Mouse (Mus musculus) kidney, postnatal 14 days (tissue): ENCODE measurements around the gene Ppif.

Source experiments
- DNase-seq: peaks from one replicate; pipeline ENCODE4 v3.0.0; 2022; ENCODE audit warnings: mixed read lengths

The Ppif gene

DNA sequence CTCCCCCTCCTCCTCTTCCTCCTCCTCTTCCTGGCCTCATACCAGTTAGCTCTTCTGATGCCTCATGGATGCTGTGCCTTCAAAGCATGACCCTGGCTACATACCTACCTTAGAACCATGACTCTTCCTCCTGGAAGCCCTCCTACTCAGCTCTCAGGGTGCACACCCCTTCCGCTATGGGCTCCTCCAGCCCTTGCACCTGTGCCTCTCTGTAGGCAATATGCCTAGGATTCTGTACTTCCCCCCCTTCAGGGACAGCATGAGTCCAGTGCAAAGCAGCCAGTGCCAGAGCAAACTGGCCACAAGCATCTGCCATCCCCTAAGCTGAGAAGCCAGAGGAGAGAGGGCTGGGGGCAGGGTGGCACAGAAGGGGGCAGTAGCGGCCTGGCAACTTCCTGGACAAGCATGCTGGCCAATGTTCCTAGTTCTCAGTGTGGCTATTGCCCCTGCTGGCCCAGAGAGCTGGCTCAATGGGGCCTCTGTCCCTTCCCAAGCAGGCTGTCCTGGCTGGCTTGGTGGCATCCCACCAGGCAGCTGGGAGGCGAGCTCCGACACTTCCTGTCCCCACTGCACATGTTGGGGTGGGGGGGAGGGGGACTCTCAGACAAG, 46.1 kb downstream of the Ppif start:
- DNase-seq: no peak

DNA sequence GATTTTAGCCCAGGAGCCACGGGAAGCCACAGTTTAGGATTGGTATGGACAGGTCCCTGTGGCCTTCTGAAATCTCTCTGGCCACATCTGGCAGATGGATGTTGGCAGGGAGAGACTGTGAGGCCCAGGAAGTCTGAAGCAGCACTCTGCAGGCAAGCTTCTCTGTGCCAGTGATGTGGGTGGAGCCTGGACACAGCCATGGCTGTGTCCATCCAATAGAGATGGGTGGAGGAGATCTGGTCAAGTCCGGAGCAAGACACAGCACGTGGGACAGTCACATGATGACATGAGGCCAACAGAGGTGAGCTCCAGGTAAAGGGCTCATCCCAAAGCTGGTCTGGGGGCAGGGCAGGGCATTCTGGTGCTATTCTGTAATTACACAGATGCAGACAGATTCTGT, 47.3 kb downstream of the Ppif start:
- no peak for DNase-seq

DNA sequence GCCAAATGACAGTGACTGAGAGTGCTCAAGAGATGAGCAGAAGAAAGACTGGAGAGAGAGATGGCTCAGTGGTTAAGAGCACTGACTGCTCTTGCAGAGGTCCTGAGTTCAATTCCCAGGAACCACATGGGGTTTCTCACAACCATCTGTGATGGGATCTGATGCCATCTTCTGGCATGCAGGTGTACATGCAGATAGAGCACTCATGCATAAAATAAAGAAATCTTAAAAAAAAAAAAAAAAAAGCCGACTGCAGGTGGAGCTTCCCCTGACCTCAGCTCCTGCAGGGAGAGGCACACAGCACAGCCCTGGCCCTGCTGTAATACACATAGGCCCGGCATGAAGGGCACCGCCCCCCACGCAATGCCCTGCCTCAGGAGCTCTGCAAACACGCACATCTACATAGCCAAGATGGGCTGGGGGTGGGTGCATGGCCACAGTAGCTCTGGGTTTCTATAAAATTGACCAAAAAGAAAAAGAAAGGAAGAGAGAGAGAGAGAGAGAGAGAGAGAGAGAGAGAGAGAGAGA, 48.0 kb downstream of the Ppif start:
- no peak for DNase-seq

DNA sequence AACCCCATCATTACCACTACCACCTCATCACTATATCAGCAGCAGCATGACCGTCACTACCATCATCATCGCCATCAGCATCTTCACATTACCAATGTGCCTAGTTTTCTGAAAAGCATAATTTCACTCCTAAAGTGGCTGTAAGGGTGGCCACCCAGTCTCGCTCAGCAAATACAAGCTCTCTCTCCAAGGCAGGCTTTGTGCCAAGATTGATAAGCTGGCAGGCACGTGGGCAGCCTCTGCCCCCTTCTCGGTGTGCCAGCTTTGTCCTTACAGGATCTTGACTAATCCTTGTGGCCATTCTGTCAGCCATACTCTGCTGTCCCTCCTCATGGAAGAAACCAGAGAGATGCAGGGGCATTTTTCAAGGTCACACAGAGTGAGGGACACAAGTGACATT, 49.0 kb downstream of the Ppif start:
- DNase-seq: no peak

DNA sequence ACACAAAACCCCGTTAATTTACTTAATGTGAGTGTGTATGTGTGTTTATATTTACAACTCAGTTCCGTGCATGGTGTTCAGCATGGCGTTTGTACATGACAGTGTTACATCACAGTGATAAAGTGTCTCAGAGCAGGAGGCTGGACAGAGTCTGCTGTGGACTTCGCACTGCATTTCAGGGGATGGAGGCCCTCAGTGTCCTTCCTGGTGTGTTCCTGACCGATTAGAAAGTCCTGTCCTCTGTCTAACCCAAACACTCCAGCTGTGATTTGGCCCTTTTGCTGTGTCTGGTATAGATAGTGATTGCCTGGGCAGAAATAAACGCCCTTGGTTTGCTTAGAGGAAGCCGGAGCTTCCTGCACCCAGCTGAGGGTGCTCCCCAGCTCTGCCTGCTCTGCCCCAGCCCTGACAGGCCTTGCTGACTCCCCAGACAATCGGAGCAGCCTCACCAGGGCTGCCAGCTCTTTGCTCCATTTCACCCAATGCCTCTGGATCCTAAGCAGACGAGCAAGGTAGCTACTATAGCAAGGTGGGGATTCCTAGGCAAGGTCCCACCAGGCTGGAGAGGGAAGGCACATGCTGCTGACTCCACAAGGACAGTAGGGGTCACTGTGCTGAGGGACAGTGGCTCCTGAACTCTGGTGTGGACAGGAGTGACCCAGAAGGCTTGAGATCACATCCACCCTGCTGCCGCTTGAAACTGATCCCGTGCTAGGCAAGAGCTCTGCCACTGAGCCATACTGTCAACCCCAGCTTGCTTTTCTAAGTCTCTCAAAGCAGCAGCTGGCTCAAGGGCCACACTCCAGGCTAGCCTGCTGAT, 51.6 kb downstream of the Ppif start:
- DNase-seq: no peak

DNA sequence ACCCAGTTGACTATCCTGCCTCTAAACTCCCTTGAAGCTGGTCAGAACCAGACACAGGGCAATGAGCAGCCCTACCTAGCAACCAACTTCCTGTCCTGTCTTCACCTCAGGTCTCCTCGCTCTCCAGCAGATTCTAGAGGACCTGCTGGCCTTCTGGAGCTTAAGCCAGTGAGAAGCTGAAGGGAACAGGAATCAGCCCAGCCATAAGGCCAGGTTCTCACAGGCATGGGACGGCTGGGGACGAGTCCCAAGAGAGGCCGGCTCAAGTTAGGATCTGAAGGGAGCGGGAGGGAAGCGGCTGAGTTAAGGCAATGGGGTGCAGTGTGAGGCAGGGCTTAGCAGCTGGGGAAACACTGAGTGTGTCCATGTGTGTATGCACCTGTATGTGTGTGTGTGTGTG, 52.4 kb downstream of the Ppif start:
- DNase-seq: no peak

DNA sequence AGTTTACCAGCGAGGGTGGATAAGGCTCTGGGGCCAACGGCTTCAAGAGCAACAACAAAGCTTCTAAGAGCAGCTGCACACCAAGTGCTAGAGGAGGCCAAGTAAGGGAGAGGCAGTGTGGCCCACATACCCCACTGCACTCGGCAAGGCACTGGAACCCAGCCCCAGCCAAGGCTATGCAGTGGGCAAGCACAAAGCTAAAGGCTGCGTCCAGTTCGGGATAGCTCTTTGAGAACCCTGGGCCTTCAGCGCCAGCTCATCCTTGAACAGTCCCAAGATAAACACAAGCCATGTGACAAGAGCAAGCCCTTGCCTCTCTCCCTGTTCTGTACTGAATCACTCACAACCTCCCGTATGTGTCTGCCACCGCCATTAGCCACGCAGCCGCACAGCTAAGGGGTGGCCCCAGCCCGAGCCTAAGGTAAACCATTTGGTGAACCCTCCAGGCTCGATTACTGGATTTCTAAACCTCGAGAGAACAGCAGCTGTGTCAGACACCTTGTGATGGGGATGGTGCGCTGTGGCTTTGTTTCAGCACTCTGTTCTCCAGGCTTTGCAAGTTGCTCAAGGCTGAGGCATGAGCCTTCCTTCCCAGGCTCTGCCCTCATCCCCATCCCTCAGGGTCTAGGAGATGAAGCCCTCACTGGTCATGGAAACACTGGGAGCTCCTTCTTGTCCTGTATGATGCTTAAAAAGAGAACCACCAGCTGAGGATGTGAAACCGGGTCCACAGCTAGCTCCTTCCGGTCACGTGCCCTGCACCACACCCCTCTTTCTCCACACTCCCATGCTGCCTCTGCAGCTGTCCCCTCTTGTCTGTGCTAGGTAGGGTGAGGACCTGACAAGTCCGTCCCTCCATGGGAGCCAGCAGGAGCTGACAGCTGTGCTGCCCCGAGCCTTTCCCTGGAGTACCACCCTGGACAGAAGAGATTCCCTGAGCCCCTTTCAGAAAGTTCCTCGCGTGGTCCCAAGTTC, 53.3 kb downstream of the Ppif start:
- DNase-seq: no peak

DNA sequence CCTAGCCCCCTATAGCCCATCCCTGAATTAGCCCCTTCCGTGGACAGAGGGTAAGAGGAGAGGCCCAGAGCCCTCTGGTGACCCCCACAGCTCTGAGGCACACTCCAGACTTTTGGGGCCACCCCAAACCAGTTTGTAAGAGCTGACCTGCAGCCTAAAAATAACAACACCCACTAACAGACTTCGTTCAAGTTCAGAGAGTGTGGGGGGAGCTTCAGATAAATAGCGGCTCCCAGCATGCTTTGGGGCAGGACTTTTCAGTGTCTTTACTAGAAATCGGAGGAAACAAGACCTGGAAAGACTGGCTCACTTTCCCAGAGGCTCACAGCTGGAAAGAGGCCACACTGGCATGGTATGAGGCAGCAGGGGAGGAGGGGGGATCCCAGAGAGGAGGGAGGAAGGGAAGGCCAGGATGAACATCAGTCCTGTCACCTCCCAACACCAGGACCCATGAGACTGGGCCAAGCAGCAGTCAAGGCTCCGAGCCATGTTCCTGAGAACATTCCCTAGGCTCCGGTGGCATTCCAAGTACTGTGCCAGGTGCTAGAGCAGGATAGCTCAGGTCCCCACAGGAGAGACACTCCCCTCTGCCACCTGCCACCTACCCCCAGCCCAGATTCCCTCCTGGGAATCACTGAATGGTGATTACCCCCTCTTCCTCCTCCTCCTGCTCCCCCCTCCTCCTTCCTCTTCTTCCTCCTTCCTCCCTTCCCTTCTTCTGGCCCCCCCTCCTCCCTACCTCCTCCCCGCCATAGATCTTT, 54.2 kb downstream of the Ppif start:
- no peak for DNase-seq

DNA sequence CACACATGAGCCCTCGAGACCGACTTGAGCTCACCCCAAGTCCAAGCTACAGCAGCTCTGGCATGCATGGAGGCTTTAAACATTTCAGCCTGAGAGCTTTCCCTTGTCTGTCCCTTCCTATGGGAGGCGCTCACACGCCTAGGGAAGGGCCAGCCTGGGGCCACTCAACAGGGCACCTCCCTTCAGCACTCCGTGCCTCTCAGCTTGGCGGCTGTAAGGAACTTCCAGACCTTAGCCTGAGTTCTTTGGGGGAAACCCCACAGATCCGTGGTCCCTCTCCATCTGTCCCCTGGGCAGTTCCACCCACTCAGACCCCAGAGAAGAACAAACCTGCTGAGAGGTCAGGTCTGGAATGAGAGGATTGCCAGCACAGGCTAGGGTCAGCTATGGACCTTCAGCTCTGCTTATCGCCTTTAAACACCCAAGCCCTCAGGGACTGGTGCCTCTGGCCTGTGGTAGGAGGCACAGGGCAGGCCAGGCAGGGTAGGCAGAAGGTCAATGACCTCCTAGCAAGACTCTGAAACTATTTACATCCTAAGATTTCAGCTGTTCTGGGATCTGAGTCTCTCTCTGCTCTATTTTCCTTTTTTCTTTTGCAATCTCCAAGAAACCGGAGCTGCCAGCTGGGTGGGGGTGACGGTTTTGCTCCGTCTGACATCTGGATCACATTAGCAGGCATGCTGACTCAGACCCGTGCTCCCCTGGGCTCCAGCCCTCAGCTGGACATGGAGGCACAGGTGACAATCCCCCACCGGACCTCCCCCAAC, 55.4 kb downstream of the Ppif start:
- no peak for DNase-seq
